Mouse (Mus musculus): ENCODE measurements around the gene Eva1c. TPM values are rescaled to one million over a fixed set of nuclear protein-coding genes. Genes with fewer than 3 reads are reported as not detected.

The Eva1c gene
- total and polyA plus RNA-seq, 3 experiments, result 0.16 TPM; not detected in 2

DNA sequence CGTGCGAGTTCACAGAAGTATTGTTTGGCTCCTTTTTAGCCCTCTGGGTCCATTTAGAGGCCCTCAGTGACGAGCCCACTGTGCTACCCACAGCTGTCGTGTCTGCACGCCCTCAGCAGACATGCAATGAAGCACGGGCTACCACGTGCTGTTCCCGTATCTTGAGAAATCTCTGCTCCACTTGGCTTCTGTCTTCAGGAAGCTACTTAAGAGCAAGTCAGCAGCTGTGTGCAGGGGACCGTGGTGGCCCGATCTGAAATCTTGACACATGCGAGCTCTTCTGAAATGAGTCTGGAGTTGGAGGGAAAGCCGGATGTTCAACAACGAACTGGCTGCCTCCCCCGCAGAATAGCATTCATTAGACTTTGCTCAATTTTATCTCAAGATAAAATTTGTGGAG, 65.1 kb downstream of the Eva1c start:
- Histone ChIP-seq H3K27me3 (ENCODE audit: insufficient read depth, low read length) (peaks cover 7% of the 10 kb centered on the region), H3K9me3 (replicated peaks) (no peaks in the 10 kb centered on the region), H3K36me3 (replicated peaks) (no peaks in the 10 kb centered on the region), H3K4me3 (ENCODE audit: low read depth, low read length) (no peak overlapping the region), H3K4me1 (ENCODE audit: insufficient read depth, low read depth, low read length) (no peaks in the 10 kb centered on the region)
- DNase-seq (ENCODE audit: low spot score) (no peak), ATAC-seq (ENCODE audit: extremely low read depth, insufficient number of reproducible peaks, low FRiP score, poor library complexity, severe bottlenecking) (no peak)
- TF ChIP-seq GATA2 (IDR thresholded peaks at IDR 0.05; ENCODE audit: borderline replicate concordance, low read depth, low read length) (no peak), CTCF (IDR thresholded peaks at IDR 0.05; ENCODE audit: low read depth, low read length) (no peak)

DNA sequence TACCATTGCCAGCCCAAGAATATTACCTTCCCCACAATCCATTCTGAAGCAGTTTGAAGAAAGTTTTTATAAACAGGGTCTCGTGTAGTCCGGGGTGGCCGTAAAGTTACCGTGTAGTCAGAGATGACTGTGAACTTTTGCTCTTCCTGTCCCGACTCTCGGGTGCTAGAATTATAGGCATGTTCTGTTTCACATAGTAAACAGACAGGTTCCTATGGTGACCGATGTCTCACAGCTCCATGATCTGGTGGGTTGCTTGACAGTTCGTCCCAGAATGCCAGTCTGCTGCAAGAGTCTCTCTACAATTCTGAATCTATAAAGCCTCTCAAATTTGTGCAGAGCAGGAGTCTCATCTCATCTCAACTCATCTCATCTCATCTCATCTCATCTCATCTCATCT, 65.6 kb downstream of the Eva1c start:
- Histone ChIP-seq H3K4me3 (ENCODE audit: low read depth, low read length) (no peak overlapping the region), H3K4me1 (ENCODE audit: insufficient read depth, low read depth, low read length) (no peaks in the 10 kb centered on the region), H3K9me3 (replicated peaks) (no peaks in the 10 kb centered on the region), H3K36me3 (replicated peaks) (no peaks in the 10 kb centered on the region), H3K27me3 (ENCODE audit: insufficient read depth, low read length) (peaks cover 7% of the 10 kb centered on the region)
- ATAC-seq (ENCODE audit: extremely low read depth, insufficient number of reproducible peaks, low FRiP score, poor library complexity, severe bottlenecking) (no peak), DNase-seq (ENCODE audit: low spot score) (no peak)
- no peak for TF ChIP-seq CTCF (IDR thresholded peaks at IDR 0.05; ENCODE audit: low read depth, low read length)
- no peak for TF ChIP-seq GATA2 (IDR thresholded peaks at IDR 0.05; ENCODE audit: borderline replicate concordance, low read depth, low read length)
- no peak for TF ChIP-seq TAL1 (conservative IDR thresholded peaks at IDR 0.05; ENCODE audit: low read depth, low read length)
- TF ChIP-seq GATA1 (IDR thresholded peaks at IDR 0.05; ENCODE audit: borderline replicate concordance, low read length), result no peak
- no peak for TF ChIP-seq POLR2AphosphoS5 (IDR thresholded peaks at IDR 0.05; ENCODE audit: insufficient replicate concordance, low read depth, low read length)

DNA sequence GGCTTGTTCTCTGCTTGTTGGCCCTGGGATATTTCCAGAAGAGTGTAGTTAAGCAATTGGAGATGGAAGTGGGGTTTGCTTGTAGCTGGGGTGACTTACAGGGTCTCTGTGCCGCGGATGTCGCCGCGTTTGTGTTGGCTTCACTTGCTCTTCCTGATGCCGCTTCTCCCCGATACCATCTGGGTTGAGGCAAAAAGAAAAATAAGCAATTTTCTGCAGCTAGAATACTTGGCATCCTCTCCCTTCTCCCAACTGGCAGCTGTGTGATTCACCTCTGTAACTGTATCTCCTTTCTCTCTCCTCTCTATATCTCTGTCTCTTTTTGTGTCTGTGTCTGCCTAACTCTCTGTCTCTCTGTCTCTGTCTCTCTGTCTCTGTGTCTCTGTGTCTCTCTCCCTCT, 66.5 kb downstream of the Eva1c start:
- Histone ChIP-seq H3K9me3 (replicated peaks) (no peaks in the 10 kb centered on the region), H3K27me3 (ENCODE audit: insufficient read depth, low read length) (peaks cover 10% of the 10 kb centered on the region), H3K4me3 (ENCODE audit: low read depth, low read length) (no peak overlapping the region), H3K4me1 (ENCODE audit: insufficient read depth, low read depth, low read length) (no peaks in the 10 kb centered on the region), H3K36me3 (replicated peaks) (no peaks in the 10 kb centered on the region)
- DNase-seq (ENCODE audit: low spot score) (no peak), ATAC-seq (ENCODE audit: extremely low read depth, insufficient number of reproducible peaks, low FRiP score, poor library complexity, severe bottlenecking) (no peak)
- TF ChIP-seq TAL1 (conservative IDR thresholded peaks at IDR 0.05; ENCODE audit: low read depth, low read length) (no peak), CTCF (IDR thresholded peaks at IDR 0.05; ENCODE audit: low read depth, low read length) (no peak), GATA1 (IDR thresholded peaks at IDR 0.05; ENCODE audit: borderline replicate concordance, low read length) (no peak), GATA2 (IDR thresholded peaks at IDR 0.05; ENCODE audit: borderline replicate concordance, low read depth, low read length) (no peak), POLR2AphosphoS5 (IDR thresholded peaks at IDR 0.05; ENCODE audit: insufficient replicate concordance, low read depth, low read length) (no peak)

GRCm38 (mm10) chr16:90893792-90894191, 67.3 kb downstream of the Eva1c start:
- H3K27me3 ChIP-seq (ENCODE audit: insufficient read depth, low read length), result peaks cover 10% of the 10 kb centered on the region
- TF ChIP-seq TAL1 (conservative IDR thresholded peaks at IDR 0.05; ENCODE audit: low read depth, low read length) (no peak), GATA2 (IDR thresholded peaks at IDR 0.05; ENCODE audit: borderline replicate concordance, low read depth, low read length) (no peak), POLR2AphosphoS5 (IDR thresholded peaks at IDR 0.05; ENCODE audit: insufficient replicate concordance, low read depth, low read length) (no peak), CTCF (IDR thresholded peaks at IDR 0.05; ENCODE audit: low read depth, low read length) (no peak), GATA1 (IDR thresholded peaks at IDR 0.05; ENCODE audit: borderline replicate concordance, low read length) (no peak)

GRCm38 (mm10) chr16:90897651-90898050, 71.1 kb downstream of the Eva1c start:
- DNase-seq (ENCODE audit: low spot score), result no peak
- H3K4me1 ChIP-seq (ENCODE audit: insufficient read depth, low read depth, low read length), result no peaks in the 10 kb centered on the region
- TF ChIP-seq GATA1 (IDR thresholded peaks at IDR 0.05; ENCODE audit: borderline replicate concordance, low read length) (no peak), CTCF (IDR thresholded peaks at IDR 0.05; ENCODE audit: low read depth, low read length) (no peak), GATA2 (IDR thresholded peaks at IDR 0.05; ENCODE audit: borderline replicate concordance, low read depth, low read length) (no peak), POLR2AphosphoS5 (IDR thresholded peaks at IDR 0.05; ENCODE audit: insufficient replicate concordance, low read depth, low read length) (no peak), TAL1 (conservative IDR thresholded peaks at IDR 0.05; ENCODE audit: low read depth, low read length) (no peak)
- no peak overlapping the region for H3K4me3 ChIP-seq (ENCODE audit: low read depth, low read length)
- H3K27me3 ChIP-seq (ENCODE audit: insufficient read depth, low read length), result peaks cover 10% of the 10 kb centered on the region
- H3K9me3 ChIP-seq (replicated peaks), result no peaks in the 10 kb centered on the region
- ATAC-seq (ENCODE audit: extremely low read depth, insufficient number of reproducible peaks, low FRiP score, poor library complexity, severe bottlenecking), result no peak
- no peaks in the 10 kb centered on the region for H3K36me3 ChIP-seq (replicated peaks)

More at GRCm38 (mm10) chr16:90893792-90894191, 67.3 kb downstream of the Eva1c start:
- H3K4me3 ChIP-seq (ENCODE audit: low read depth, low read length), result no peak overlapping the region
- no peaks in the 10 kb centered on the region for H3K4me1 ChIP-seq (ENCODE audit: insufficient read depth, low read depth, low read length)
- DNase-seq (ENCODE audit: low spot score) (no peak), ATAC-seq (ENCODE audit: extremely low read depth, insufficient number of reproducible peaks, low FRiP score, poor library complexity, severe bottlenecking) (no peak)
- H3K36me3 ChIP-seq (replicated peaks), result no peaks in the 10 kb centered on the region
- H3K9me3 ChIP-seq (replicated peaks), result no peaks in the 10 kb centered on the region

DNA sequence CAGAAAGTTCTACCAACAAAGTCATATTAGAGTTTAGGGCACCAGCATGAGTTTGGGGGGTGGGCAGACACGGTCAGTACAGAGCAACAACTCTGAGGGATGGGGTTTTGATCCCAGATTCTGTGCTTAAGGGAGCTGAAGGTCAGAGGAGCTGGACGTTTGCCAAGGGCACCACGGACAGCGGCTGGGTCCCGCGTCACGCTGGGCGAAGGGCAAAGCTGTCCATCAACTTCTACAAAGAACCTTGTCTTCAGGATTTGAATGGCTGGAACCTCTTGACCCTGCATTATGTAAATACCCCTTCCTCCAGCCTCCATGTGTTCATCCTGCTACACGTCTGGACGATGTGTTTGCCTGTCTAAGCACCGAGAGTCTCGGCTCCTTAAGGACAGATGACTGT, 73.0 kb downstream of the Eva1c start:
- Histone ChIP-seq H3K4me1 (ENCODE audit: insufficient read depth, low read depth, low read length) (no peaks in the 10 kb centered on the region), H3K9me3 (replicated peaks) (no peaks in the 10 kb centered on the region), H3K27me3 (ENCODE audit: insufficient read depth, low read length) (peaks cover 14% of the 10 kb centered on the region), H3K36me3 (replicated peaks) (no peaks in the 10 kb centered on the region), H3K4me3 (ENCODE audit: low read depth, low read length) (no peak overlapping the region)
- TF ChIP-seq TAL1 (conservative IDR thresholded peaks at IDR 0.05; ENCODE audit: low read depth, low read length) (no peak), CTCF (IDR thresholded peaks at IDR 0.05; ENCODE audit: low read depth, low read length) (no peak), POLR2AphosphoS5 (IDR thresholded peaks at IDR 0.05; ENCODE audit: insufficient replicate concordance, low read depth, low read length) (no peak), GATA2 (IDR thresholded peaks at IDR 0.05; ENCODE audit: borderline replicate concordance, low read depth, low read length) (no peak)
- DNase-seq (ENCODE audit: low spot score) (no peak), ATAC-seq (ENCODE audit: extremely low read depth, insufficient number of reproducible peaks, low FRiP score, poor library complexity, severe bottlenecking) (no peak)

DNA sequence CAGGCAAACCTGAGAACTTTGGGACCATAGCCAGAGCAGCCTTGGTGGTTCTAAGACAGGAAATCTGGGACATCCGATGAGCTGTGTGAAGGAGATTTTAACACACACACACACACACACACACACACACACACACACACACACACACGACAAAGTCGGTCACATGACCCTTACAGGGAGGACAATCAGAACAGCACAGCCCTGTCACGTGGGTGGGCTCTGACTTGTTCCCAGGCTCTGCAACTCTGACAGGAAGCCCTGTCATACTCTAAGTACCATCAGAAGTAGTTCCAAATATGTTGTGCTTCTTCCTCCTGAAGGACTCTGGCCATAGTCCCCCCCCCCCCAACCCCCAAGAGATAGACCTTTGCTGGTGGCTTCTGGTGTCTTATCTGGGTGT, 74.8 kb downstream of the Eva1c start:
- Histone ChIP-seq H3K27me3 (ENCODE audit: insufficient read depth, low read length) (peaks cover 13% of the 10 kb centered on the region), H3K9me3 (replicated peaks) (no peaks in the 10 kb centered on the region), H3K36me3 (replicated peaks) (no peaks in the 10 kb centered on the region), H3K4me1 (ENCODE audit: insufficient read depth, low read depth, low read length) (no peaks in the 10 kb centered on the region), H3K4me3 (ENCODE audit: low read depth, low read length) (no peak overlapping the region)
- TF ChIP-seq GATA1 (IDR thresholded peaks at IDR 0.05; ENCODE audit: borderline replicate concordance, low read length), result no peak
- TF ChIP-seq GATA2 (IDR thresholded peaks at IDR 0.05; ENCODE audit: borderline replicate concordance, low read depth, low read length), result no peak
- TF ChIP-seq CTCF (IDR thresholded peaks at IDR 0.05; ENCODE audit: low read depth, low read length), result no peak
- ATAC-seq (ENCODE audit: extremely low read depth, insufficient number of reproducible peaks, low FRiP score, poor library complexity, severe bottlenecking) (no peak), DNase-seq (ENCODE audit: low spot score) (no peak)
